Mouse (Mus musculus): ENCODE results near the gene Lhx4. TPM values are rescaled to one million over a fixed set of nuclear protein-coding genes. Genes with fewer than 3 reads are reported as not detected.

Lhx4 gene
- total RNA-seq, 2 experiments from 2014 or later = not detected

Other genes with a start within 250 kb of the Lhx4 start
- gene Acbd6, start 193.6 kb downstream of the Lhx4 start, total RNA-seq (2015; ENCODE audit: low replicate concordance) = 5.6 and 11.0 TPM in 2 replicates
- 4.0 and 11.7 TPM in 2 replicates for gene Acbd6, start 193.6 kb downstream of the Lhx4 start, total RNA-seq (2017; ENCODE audit: low replicate concordance)
- 1.5 and 4.2 TPM in 2 replicates for gene Qsox1, start 61.2 kb upstream of the Lhx4 start, total RNA-seq (2015; ENCODE audit: low replicate concordance)
- gene Qsox1, start 61.2 kb upstream of the Lhx4 start, total RNA-seq (2017; ENCODE audit: low replicate concordance) = 4.6 and 8.2 TPM in 2 replicates
- 35.5 and 42.2 TPM in 2 replicates for gene Cep350, start 221.6 kb upstream of the Lhx4 start, total RNA-seq (2015; ENCODE audit: low replicate concordance)
- gene Cep350, start 221.6 kb upstream of the Lhx4 start, total RNA-seq (2017; ENCODE audit: low replicate concordance) = 48.2 and 80.0 TPM in 2 replicates